Mouse (Mus musculus): ENCODE results near the gene Fam155a. TPM values are rescaled to one million over a fixed set of nuclear protein-coding genes. Genes with fewer than 3 reads are reported as not detected.

Gene Fam155a
- polyA plus RNA-seq, 1 experiment from 2014 or later: 0.15 TPM

- Histone ChIP-seq H3K27ac (ENCODE audit: low read length) (no peak overlapping the region), H3K36me3 (ENCODE audit: control insufficient read depth, insufficient read depth, low read length) (no peaks in the 10 kb centered on the region), H3K4me1 (replicated peaks; ENCODE audit: control insufficient read depth, insufficient read depth, low read length) (no peaks in the 10 kb centered on the region), H3K27me3 (ENCODE audit: control insufficient read depth, insufficient read depth, low read depth, low read length) (no peaks in the 10 kb centered on the region), H3K9ac (ENCODE audit: low read length) (no peak overlapping the region), H3K4me3 (ENCODE audit: low read length) (no peak overlapping the region), H3K4me2 (ENCODE audit: low read depth, low read length) (no peak overlapping the region), H3K9me3 (ENCODE audit: control insufficient read depth, low read length) (no peaks in the 10 kb centered on the region)
- 41% methylated on average over 6 of the region's 6 CpGs for WGBS
- no peak for ATAC-seq (ENCODE audit: low read depth)
These were observed 224.5 kb downstream of the Fam155a start for GRCm38 (mm10) chr8:9546429-9546828.

- Histone ChIP-seq H3K27me3 (ENCODE audit: control insufficient read depth, insufficient read depth, low read depth, low read length) (no peaks in the 10 kb centered on the region), H3K9me3 (ENCODE audit: control insufficient read depth, low read length) (no peaks in the 10 kb centered on the region), H3K4me3 (ENCODE audit: low read length) (no peak overlapping the region), H3K27ac (ENCODE audit: low read length) (no peak overlapping the region), H3K4me1 (replicated peaks; ENCODE audit: control insufficient read depth, insufficient read depth, low read length) (no peaks in the 10 kb centered on the region), H3K4me2 (ENCODE audit: low read depth, low read length) (no peak overlapping the region), H3K36me3 (ENCODE audit: control insufficient read depth, insufficient read depth, low read length) (no peaks in the 10 kb centered on the region), H3K9ac (ENCODE audit: low read length) (no peak overlapping the region)
- ATAC-seq (ENCODE audit: low read depth): no peak
- WGBS: 42% methylated on average over 2 of the region's 2 CpGs
These were observed 225.3 kb downstream of the Fam155a start for GRCm38 (mm10) chr8:9545665-9546064.

GRCm38 (mm10) chr8:9535730-9536372 is 235.1 kb downstream of the Fam155a start:
- no peak overlapping the region for H3K9ac ChIP-seq (ENCODE audit: low read length)
- no peak for ATAC-seq (ENCODE audit: low read depth)
- no peak overlapping the region for H3K4me2 ChIP-seq (ENCODE audit: low read depth, low read length)
- H3K27ac ChIP-seq (ENCODE audit: low read length): no peak overlapping the region
- H3K4me1 ChIP-seq (replicated peaks; ENCODE audit: control insufficient read depth, insufficient read depth, low read length): no peaks in the 10 kb centered on the region
- 81% methylated on average over 5 of the region's 5 CpGs for WGBS
- H3K36me3 ChIP-seq (ENCODE audit: control insufficient read depth, insufficient read depth, low read length): no peaks in the 10 kb centered on the region
- no peaks in the 10 kb centered on the region for H3K9me3 ChIP-seq (ENCODE audit: control insufficient read depth, low read length)
- H3K27me3 ChIP-seq (ENCODE audit: control insufficient read depth, insufficient read depth, low read depth, low read length): no peaks in the 10 kb centered on the region
- no peak overlapping the region for H3K4me3 ChIP-seq (ENCODE audit: low read length)

- no peaks in the 10 kb centered on the region for H3K36me3 ChIP-seq (ENCODE audit: control insufficient read depth, insufficient read depth, low read length)
- H3K4me1 ChIP-seq (replicated peaks; ENCODE audit: control insufficient read depth, insufficient read depth, low read length): no peaks in the 10 kb centered on the region
- H3K27me3 ChIP-seq (ENCODE audit: control insufficient read depth, insufficient read depth, low read depth, low read length): no peaks in the 10 kb centered on the region
- no peak overlapping the region for H3K4me3 ChIP-seq (ENCODE audit: low read length)
- no peak overlapping the region for H3K4me2 ChIP-seq (ENCODE audit: low read depth, low read length)
- H3K9ac ChIP-seq (ENCODE audit: low read length): no peak overlapping the region
- no peak overlapping the region for H3K27ac ChIP-seq (ENCODE audit: low read length)
- no peaks in the 10 kb centered on the region for H3K9me3 ChIP-seq (ENCODE audit: control insufficient read depth, low read length)
- no peak for ATAC-seq (ENCODE audit: low read depth)
- 81% methylated on average over 3 of the region's 3 CpGs for WGBS
These were observed 244.4 kb downstream of the Fam155a start for GRCm38 (mm10) chr8:9526515-9526914.

- ATAC-seq (ENCODE audit: low read depth): no peak
- Histone ChIP-seq H3K9ac (ENCODE audit: low read length) (no peak overlapping the region), H3K27ac (ENCODE audit: low read length) (no peak overlapping the region), H3K9me3 (ENCODE audit: control insufficient read depth, low read length) (no peaks in the 10 kb centered on the region), H3K36me3 (ENCODE audit: control insufficient read depth, insufficient read depth, low read length) (no peaks in the 10 kb centered on the region), H3K27me3 (ENCODE audit: control insufficient read depth, insufficient read depth, low read depth, low read length) (no peaks in the 10 kb centered on the region), H3K4me2 (ENCODE audit: low read depth, low read length) (no peak overlapping the region), H3K4me3 (ENCODE audit: low read length) (no peak overlapping the region), H3K4me1 (replicated peaks; ENCODE audit: control insufficient read depth, insufficient read depth, low read length) (no peaks in the 10 kb centered on the region)
- WGBS: 58% methylated on average over 2 of the region's 2 CpGs
These were observed 249.4 kb downstream of the Fam155a start for GRCm38 (mm10) chr8:9521577-9521976.

GRCm38 (mm10) chr8:9500751-9501150 is 270.2 kb downstream of the Fam155a start:
- Histone ChIP-seq H3K27ac (ENCODE audit: low read length) (no peak overlapping the region), H3K27me3 (ENCODE audit: control insufficient read depth, insufficient read depth, low read depth, low read length) (no peaks in the 10 kb centered on the region), H3K4me1 (replicated peaks; ENCODE audit: control insufficient read depth, insufficient read depth, low read length) (no peaks in the 10 kb centered on the region), H3K36me3 (ENCODE audit: control insufficient read depth, insufficient read depth, low read length) (no peaks in the 10 kb centered on the region), H3K4me2 (ENCODE audit: low read depth, low read length) (no peak overlapping the region), H3K9ac (ENCODE audit: low read length) (no peak overlapping the region), H3K4me3 (ENCODE audit: low read length) (no peak overlapping the region), H3K9me3 (ENCODE audit: control insufficient read depth, low read length) (no peaks in the 10 kb centered on the region)
- 26% methylated on average over 6 of the region's 6 CpGs for WGBS
- ATAC-seq (ENCODE audit: low read depth): no peak

- 46% methylated on average over 1 of the region's 1 CpGs for WGBS
- Histone ChIP-seq H3K36me3 (ENCODE audit: control insufficient read depth, insufficient read depth, low read length) (no peaks in the 10 kb centered on the region), H3K27me3 (ENCODE audit: control insufficient read depth, insufficient read depth, low read depth, low read length) (no peaks in the 10 kb centered on the region), H3K4me3 (ENCODE audit: low read length) (no peak overlapping the region), H3K27ac (ENCODE audit: low read length) (no peak overlapping the region), H3K4me2 (ENCODE audit: low read depth, low read length) (no peak overlapping the region), H3K9me3 (ENCODE audit: control insufficient read depth, low read length) (no peaks in the 10 kb centered on the region), H3K9ac (ENCODE audit: low read length) (no peak overlapping the region), H3K4me1 (replicated peaks; ENCODE audit: control insufficient read depth, insufficient read depth, low read length) (no peaks in the 10 kb centered on the region)
- no peak for ATAC-seq (ENCODE audit: low read depth)
These were observed 276.7 kb downstream of the Fam155a start for GRCm38 (mm10) chr8:9494225-9494598.

- no peak overlapping the region for H3K4me3 ChIP-seq (ENCODE audit: low read length)
- H3K27ac ChIP-seq (ENCODE audit: low read length): no peak overlapping the region
- 50% methylated on average over 8 of the region's 8 CpGs for WGBS
- H3K36me3 ChIP-seq (ENCODE audit: control insufficient read depth, insufficient read depth, low read length): no peaks in the 10 kb centered on the region
- no peak overlapping the region for H3K9ac ChIP-seq (ENCODE audit: low read length)
- H3K4me1 ChIP-seq (replicated peaks; ENCODE audit: control insufficient read depth, insufficient read depth, low read length): no peaks in the 10 kb centered on the region
- no peak for ATAC-seq (ENCODE audit: low read depth)
- H3K27me3 ChIP-seq (ENCODE audit: control insufficient read depth, insufficient read depth, low read depth, low read length): no peaks in the 10 kb centered on the region
- H3K9me3 ChIP-seq (ENCODE audit: control insufficient read depth, low read length): no peaks in the 10 kb centered on the region
- H3K4me2 ChIP-seq (ENCODE audit: low read depth, low read length): no peak overlapping the region
These were observed 277.3 kb downstream of the Fam155a start for GRCm38 (mm10) chr8:9493557-9494224.

GRCm38 (mm10) chr8:9482565-9482964 is 288.4 kb downstream of the Fam155a start:
- Histone ChIP-seq H3K4me3 (ENCODE audit: low read length) (no peak overlapping the region), H3K4me2 (ENCODE audit: low read depth, low read length) (no peak overlapping the region), H3K27ac (ENCODE audit: low read length) (no peak overlapping the region), H3K36me3 (ENCODE audit: control insufficient read depth, insufficient read depth, low read length) (no peaks in the 10 kb centered on the region), H3K9ac (ENCODE audit: low read length) (no peak overlapping the region), H3K9me3 (ENCODE audit: control insufficient read depth, low read length) (no peaks in the 10 kb centered on the region), H3K4me1 (replicated peaks; ENCODE audit: control insufficient read depth, insufficient read depth, low read length) (no peaks in the 10 kb centered on the region), H3K27me3 (ENCODE audit: control insufficient read depth, insufficient read depth, low read depth, low read length) (no peaks in the 10 kb centered on the region)
- WGBS: 66% methylated on average over 5 of the region's 5 CpGs
- ATAC-seq (ENCODE audit: low read depth): no peak

Data from lung, embryonic 16.5 days (tissue).